Mouse (Mus musculus) thymus, postnatal 25 days (tissue): ENCODE results near the gene Gm43738.
"Not testable (repeated sequence)": the region's sequence is repeated elsewhere in the genome, so short reads cannot be mapped to it uniquely, and the experiment has no call there.

ENCODE experiments used
- DNase-seq: peaks from one replicate; pipeline ENCODE4 v3.0.0; 2022

Gm43738 gene

GRCm38 (mm10) chr3:89101812-89102494 is 1.1 kb upstream of the Gm43738 start, which contains the start of gene Fdps:
Fdps (minus strand) TSS chr3:89101959.
- peak; percentile 92 for DNase-seq

- no peak for DNase-seq
Measured at GRCm38 (mm10) chr3:89101459-89101811, 536 bp upstream of the Gm43738 start.

GRCm38 (mm10) chr3:89094021-89094420 is 6.9 kb downstream of the Gm43738 start:
- no peak for DNase-seq

GRCm38 (mm10) chr3:89093175-89093574 is 7.7 kb downstream of the Gm43738 start, which contains the start of gene Rusc1:
Rusc1 (minus strand) TSS chr3:89093311.
- DNase-seq = peak; percentile 63

GRCm38 (mm10) chr3:89092509-89093090 is 8.3 kb downstream of the Gm43738 start:
- no peak for DNase-seq

GRCm38 (mm10) chr3:89091811-89092508 is 8.9 kb downstream of the Gm43738 start:
- no peak for DNase-seq

- peak; percentile 87 for DNase-seq
Measured at GRCm38 (mm10) chr3:89090694-89091655, 9.9 kb downstream of the Gm43738 start.

- peak; percentile 85 for DNase-seq
Measured at GRCm38 (mm10) chr3:89089882-89090591, 10.9 kb downstream of the Gm43738 start.

- DNase-seq = no peak
Measured at GRCm38 (mm10) chr3:89088974-89089373, 11.9 kb downstream of the Gm43738 start.

GRCm38 (mm10) chr3:89087338-89088110 is 13.4 kb downstream of the Gm43738 start:
- DNase-seq = peak; percentile 87

GRCm38 (mm10) chr3:89084654-89085190 is 16.2 kb downstream of the Gm43738 start:
- DNase-seq = no peak

GRCm38 (mm10) chr3:89084133-89084532 is 16.8 kb downstream of the Gm43738 start:
- DNase-seq = no peak

GRCm38 (mm10) chr3:89082287-89082686 is 18.6 kb downstream of the Gm43738 start:
- not testable (repeated sequence) for DNase-seq

- no peak for DNase-seq
Measured at GRCm38 (mm10) chr3:89077383-89077782, 23.5 kb downstream of the Gm43738 start.

GRCm38 (mm10) chr3:89067265-89067664 is 33.6 kb downstream of the Gm43738 start:
- no peak for DNase-seq

- DNase-seq = no peak
Measured at GRCm38 (mm10) chr3:89061696-89062095, 39.2 kb downstream of the Gm43738 start.

GRCm38 (mm10) chr3:89058783-89059182 is 42.1 kb downstream of the Gm43738 start:
- peak; percentile 50 for DNase-seq

- no peak for DNase-seq
Measured at GRCm38 (mm10) chr3:89058361-89058760, 42.5 kb downstream of the Gm43738 start.

GRCm38 (mm10) chr3:89043359-89043758 is 57.5 kb downstream of the Gm43738 start:
- no peak for DNase-seq
